Mouse (Mus musculus): ENCODE results near the gene Specc1l. TPM values are rescaled to one million over a fixed set of nuclear protein-coding genes. Genes with fewer than 3 reads are reported as not detected.
"Not testable (repeated sequence)": the region's sequence is repeated elsewhere in the genome, so short reads cannot be mapped to it uniquely, and the experiment has no call there.

The Specc1l gene
- polyA plus RNA-seq, 1 experiment: 2.5 TPM

DNA sequence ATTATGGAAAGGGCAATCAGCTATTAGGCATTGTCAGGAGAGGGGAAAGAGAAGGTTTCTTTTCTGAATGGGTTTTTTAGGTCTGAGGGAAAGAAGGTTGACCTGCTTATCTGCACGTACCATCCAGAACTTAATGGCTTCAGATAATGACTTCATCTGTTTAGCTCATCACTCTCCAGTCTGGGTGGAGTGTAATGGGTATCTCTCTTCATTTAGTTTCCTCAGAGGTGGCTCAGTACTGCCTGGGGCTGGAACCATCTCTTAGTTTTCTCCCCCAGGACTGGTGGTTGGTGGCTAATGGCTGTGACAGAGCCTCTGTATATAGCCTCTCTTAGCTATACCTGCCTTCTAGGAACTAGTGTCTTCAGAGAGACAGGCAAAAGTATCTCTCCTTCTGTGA, 79.5 kb downstream of the Specc1l start:
- Histone ChIP-seq H3K36me3 (replicated peaks; ENCODE audit: low read length) (peaks cover 52% of the 10 kb centered on the region), H3K9me3 (no peaks in the 10 kb centered on the region), H3K27me3 (replicated peaks) (no peaks in the 10 kb centered on the region), H3K4me3 (replicated peaks) (no peak overlapping the region), H3K4me1 (peaks cover 92% of the 10 kb centered on the region)
- no peak for TF ChIP-seq GATA1 (IDR thresholded peaks at IDR 0.05; ENCODE audit: borderline replicate concordance, low read length)
- TF ChIP-seq FLI1 (IDR thresholded peaks at IDR 0.05; ENCODE audit: low read length): no peak

GRCm38 (mm10) chr10:75292206-75292605, 80.3 kb downstream of the Specc1l start:
- H3K27me3 ChIP-seq (replicated peaks); H3K9me3 ChIP-seq; H3K4me3 ChIP-seq (replicated peaks): not testable (repeated sequence)
- Histone ChIP-seq H3K36me3 (replicated peaks; ENCODE audit: low read length) (peaks cover 60% of the 10 kb centered on the region), H3K4me1 (peaks cover 93% of the 10 kb centered on the region)

GRCm38 (mm10) chr10:75293288-75293687, 81.4 kb downstream of the Specc1l start:
- Histone ChIP-seq H3K27me3 (replicated peaks) (no peaks in the 10 kb centered on the region), H3K4me3 (replicated peaks) (no peak overlapping the region), H3K9me3 (no peaks in the 10 kb centered on the region), H3K36me3 (replicated peaks; ENCODE audit: low read length) (peaks cover 64% of the 10 kb centered on the region), H3K4me1 (peaks cover 93% of the 10 kb centered on the region)
- no peak for TF ChIP-seq GATA1 (IDR thresholded peaks at IDR 0.05; ENCODE audit: borderline replicate concordance, low read length)
- TF ChIP-seq FLI1 (IDR thresholded peaks at IDR 0.05; ENCODE audit: low read length): no peak

GRCm38 (mm10) chr10:75294362-75294761, 82.5 kb downstream of the Specc1l start:
- no peaks in the 10 kb centered on the region for H3K9me3 ChIP-seq
- peaks cover 69% of the 10 kb centered on the region for H3K36me3 ChIP-seq (replicated peaks; ENCODE audit: low read length)
- no peak overlapping the region for H3K4me3 ChIP-seq (replicated peaks)
- no peaks in the 10 kb centered on the region for H3K27me3 ChIP-seq (replicated peaks)
- H3K4me1 ChIP-seq: peaks cover 93% of the 10 kb centered on the region
- TF ChIP-seq GATA1 (IDR thresholded peaks at IDR 0.05; ENCODE audit: borderline replicate concordance, low read length) (no peak), FLI1 (IDR thresholded peaks at IDR 0.05; ENCODE audit: low read length) (no peak)

- H3K4me1 ChIP-seq: peaks cover 93% of the 10 kb centered on the region
- H3K27me3 ChIP-seq (replicated peaks): no peaks in the 10 kb centered on the region
- peaks cover 70% of the 10 kb centered on the region for H3K36me3 ChIP-seq (replicated peaks; ENCODE audit: low read length)
- no peak for TF ChIP-seq FLI1 (IDR thresholded peaks at IDR 0.05; ENCODE audit: low read length)
- TF ChIP-seq GATA1 (IDR thresholded peaks at IDR 0.05; ENCODE audit: borderline replicate concordance, low read length): no peak
- H3K4me3 ChIP-seq (replicated peaks): peak overlapping the region; percentile 64
- no peaks in the 10 kb centered on the region for H3K9me3 ChIP-seq
These were observed 83.1 kb downstream of the Specc1l start for GRCm38 (mm10) chr10:75294926-75295325.

- H3K4me1 ChIP-seq: peaks cover 98% of the 10 kb centered on the region
These were observed 86.7 kb downstream of the Specc1l start for GRCm38 (mm10) chr10:75298608-75299007.

GRCm38 (mm10) chr10:75299785-75300418, 88.0 kb downstream of the Specc1l start:
- Histone ChIP-seq H3K4me1 (peaks cover 100% of the 10 kb centered on the region), H3K4me3 (replicated peaks) (peak overlapping the region; percentile 50), H3K27me3 (replicated peaks) (no peaks in the 10 kb centered on the region), H3K36me3 (replicated peaks; ENCODE audit: low read length) (peaks cover 53% of the 10 kb centered on the region), H3K9me3 (no peaks in the 10 kb centered on the region)
- TF ChIP-seq GATA1 (IDR thresholded peaks at IDR 0.05; ENCODE audit: borderline replicate concordance, low read length) (no peak), FLI1 (IDR thresholded peaks at IDR 0.05; ENCODE audit: low read length) (no peak)

More at GRCm38 (mm10) chr10:75298608-75299007, 86.7 kb downstream of the Specc1l start:
- Histone ChIP-seq H3K9me3 (no peaks in the 10 kb centered on the region), H3K36me3 (replicated peaks; ENCODE audit: low read length) (peaks cover 63% of the 10 kb centered on the region), H3K27me3 (replicated peaks) (no peaks in the 10 kb centered on the region), H3K4me3 (replicated peaks) (no peak overlapping the region)
- TF ChIP-seq FLI1 (IDR thresholded peaks at IDR 0.05; ENCODE audit: low read length) (no peak), GATA1 (IDR thresholded peaks at IDR 0.05; ENCODE audit: borderline replicate concordance, low read length) (no peak)

DNA sequence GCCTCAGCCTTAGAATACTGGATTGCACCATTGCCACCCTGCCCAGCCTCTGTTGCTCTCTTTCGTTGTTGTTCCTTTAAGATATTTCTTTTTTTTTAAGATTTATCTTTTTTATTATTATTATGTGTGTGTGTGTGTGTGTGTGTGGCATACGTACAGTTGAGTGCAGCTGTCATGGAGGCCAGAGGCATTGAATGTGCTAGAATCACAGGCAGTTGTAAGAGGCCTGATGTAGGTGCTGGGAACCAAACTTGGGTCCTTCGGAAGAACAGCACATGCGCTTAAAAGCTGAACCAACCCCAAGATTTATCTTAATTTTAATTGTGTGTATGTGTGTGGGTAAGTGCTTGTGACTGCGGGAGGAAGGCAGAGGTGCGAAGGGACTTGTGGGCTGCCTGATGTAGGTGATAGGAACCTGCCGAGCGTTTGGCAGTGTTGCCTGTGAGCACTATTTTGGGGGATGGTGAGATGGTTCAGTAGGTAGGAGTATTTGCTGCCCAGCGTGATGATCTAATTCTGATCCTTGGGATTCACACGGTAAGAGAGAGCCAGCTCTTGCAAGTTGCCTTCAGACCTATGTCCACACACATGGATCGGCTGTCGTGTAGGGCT, 89.4 kb downstream of the Specc1l start:
- H3K4me3 ChIP-seq (replicated peaks): peak overlapping the region; percentile 79
- peaks cover 55% of the 10 kb centered on the region for H3K36me3 ChIP-seq (replicated peaks; ENCODE audit: low read length)
- no peaks in the 10 kb centered on the region for H3K27me3 ChIP-seq (replicated peaks)
- peaks cover 100% of the 10 kb centered on the region for H3K4me1 ChIP-seq
- TF ChIP-seq GATA1 (IDR thresholded peaks at IDR 0.05; ENCODE audit: borderline replicate concordance, low read length) (no peak), FLI1 (IDR thresholded peaks at IDR 0.05; ENCODE audit: low read length) (no peak)
- no peaks in the 10 kb centered on the region for H3K9me3 ChIP-seq

GRCm38 (mm10) chr10:75301937-75302336, 90.1 kb downstream of the Specc1l start:
- Histone ChIP-seq H3K4me3 (replicated peaks) (peak overlapping the region; percentile 79), H3K9me3 (no peaks in the 10 kb centered on the region), H3K4me1 (peaks cover 100% of the 10 kb centered on the region), H3K27me3 (replicated peaks) (no peaks in the 10 kb centered on the region), H3K36me3 (replicated peaks; ENCODE audit: low read length) (peaks cover 55% of the 10 kb centered on the region)
- TF ChIP-seq GATA1 (IDR thresholded peaks at IDR 0.05; ENCODE audit: borderline replicate concordance, low read length): peak; percentile 99
- TF ChIP-seq FLI1 (IDR thresholded peaks at IDR 0.05; ENCODE audit: low read length): no peak

GRCm38 (mm10) chr10:75302536-75302935, 90.7 kb downstream of the Specc1l start:
- Histone ChIP-seq H3K27me3 (replicated peaks) (no peaks in the 10 kb centered on the region), H3K36me3 (replicated peaks; ENCODE audit: low read length) (peaks cover 56% of the 10 kb centered on the region), H3K9me3 (no peaks in the 10 kb centered on the region), H3K4me3 (replicated peaks) (peak overlapping the region; percentile 79), H3K4me1 (peaks cover 100% of the 10 kb centered on the region)
- no peak for TF ChIP-seq FLI1 (IDR thresholded peaks at IDR 0.05; ENCODE audit: low read length)
- no peak for TF ChIP-seq GATA1 (IDR thresholded peaks at IDR 0.05; ENCODE audit: borderline replicate concordance, low read length)

Measured in megakaryocyte, embryonic 14.5 days (primary cell).